Mouse (Mus musculus): Measurements from ENCODE around the gene Orc3.
"Not testable (repeated sequence)": the region's sequence is repeated elsewhere in the genome, so short reads cannot be mapped to it uniquely, and the experiment has no call there.

Gene Orc3

DNA sequence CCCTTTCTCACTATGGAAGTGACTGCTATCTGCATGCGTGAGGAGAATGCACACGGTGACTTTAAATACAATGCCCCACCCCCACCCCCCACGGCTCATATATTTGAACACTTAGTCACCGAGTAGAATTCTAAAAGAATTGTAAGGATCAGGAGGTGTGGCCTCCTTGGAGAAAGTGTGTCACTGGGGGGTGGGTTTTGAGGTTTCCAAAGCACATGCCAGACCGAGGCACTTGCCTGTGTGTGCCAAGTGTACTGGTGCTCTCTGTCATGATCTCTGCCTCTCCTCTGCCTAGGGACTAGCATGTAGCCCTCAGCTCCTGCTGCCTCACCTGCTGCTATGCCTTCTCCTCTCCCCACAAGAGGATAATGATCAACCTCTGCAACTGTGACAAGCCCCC lies 32.3 kb downstream of the Orc3 start:
- CTCF ChIA-PET, result no interaction called here

DNA sequence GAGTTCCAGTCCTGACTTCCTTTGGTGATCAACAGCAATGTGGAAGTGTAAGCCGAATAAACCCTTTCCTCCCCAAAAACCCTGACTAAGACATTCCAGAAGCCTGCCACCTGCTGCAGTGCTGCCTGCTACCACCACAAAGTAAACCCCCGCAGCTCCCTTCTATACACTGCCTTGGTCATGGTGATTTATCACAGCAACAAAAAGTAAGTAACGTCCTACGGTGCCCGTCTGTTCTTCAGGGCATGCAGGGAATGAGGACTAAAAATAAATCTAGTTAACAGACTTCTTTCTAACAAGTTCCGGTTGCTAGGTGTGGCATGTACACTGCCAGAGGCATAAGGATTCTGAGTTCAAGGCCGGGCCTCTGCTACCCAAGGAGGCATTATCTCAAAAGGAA lies 32.8 kb downstream of the Orc3 start:
- CTCF ChIA-PET, result no interaction called here

DNA sequence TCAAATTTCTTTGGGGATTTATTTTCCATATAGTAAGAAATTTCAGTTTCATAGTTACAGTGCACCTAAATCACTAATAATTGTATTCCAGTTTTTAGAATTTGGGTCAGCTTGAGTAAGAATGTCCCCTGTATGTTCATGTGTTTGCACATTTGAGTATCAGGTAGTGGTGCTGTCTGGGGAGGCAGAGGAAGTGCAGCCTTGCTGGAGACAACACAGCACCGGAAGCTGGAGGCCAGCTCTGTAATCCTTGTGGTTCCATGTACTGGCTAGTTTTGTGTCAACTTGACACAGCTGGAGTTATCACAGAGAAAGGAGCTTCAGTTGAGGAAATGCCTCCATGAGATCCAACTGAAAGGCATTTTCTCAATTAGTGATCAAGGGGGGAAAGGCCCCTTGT lies 33.3 kb downstream of the Orc3 start:
- CTCF ChIA-PET, result not testable (repeated sequence)

- CTCF ChIA-PET, result no interaction called here
Observed at GRCm38 (mm10) chr4:34579215-34579614, 35.5 kb downstream of the Orc3 start.

DNA sequence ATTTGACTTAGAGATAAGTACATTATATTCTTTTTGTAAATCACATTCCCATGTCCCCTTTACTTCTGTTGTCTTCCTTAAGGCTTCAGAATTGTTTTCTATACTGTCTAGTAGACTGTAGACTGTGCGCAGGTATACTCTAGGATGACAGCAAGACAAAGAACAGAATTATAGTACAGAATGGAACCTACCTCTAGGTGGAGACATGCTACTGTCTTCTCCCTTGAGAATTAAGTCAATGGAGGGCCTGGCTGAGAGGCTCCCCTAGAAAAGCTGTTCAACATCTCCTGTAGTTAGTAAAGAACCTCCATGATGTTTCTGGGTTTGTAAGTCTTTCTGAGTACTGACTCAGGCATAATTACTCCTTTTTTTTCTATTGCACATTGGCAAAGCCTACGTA lies 37.7 kb downstream of the Orc3 start:
- CTCF ChIA-PET, result no interaction called here

DNA sequence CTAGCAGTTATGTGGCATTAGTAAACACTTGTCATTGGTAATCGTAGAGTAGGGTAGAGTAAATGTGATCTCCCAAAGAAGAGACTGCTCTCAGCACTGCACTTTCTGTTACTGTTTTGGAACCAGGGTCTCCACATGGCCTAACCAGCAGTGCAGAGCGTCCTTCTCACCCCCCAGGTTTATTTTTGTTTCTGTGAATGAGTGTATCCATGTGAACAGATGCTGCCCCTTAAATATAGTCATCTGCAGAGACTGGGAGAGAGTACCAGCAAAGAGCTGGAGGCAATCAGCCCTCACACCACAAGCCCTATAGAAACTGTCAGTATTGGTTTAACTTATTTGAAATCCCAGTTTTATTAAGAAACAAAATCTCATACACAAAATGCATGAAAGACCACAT lies 41.9 kb downstream of the Orc3 start:
- CTCF ChIA-PET, result no interaction called here

GRCm38 (mm10) chr4:34566226-34566625 lies 48.5 kb downstream of the Orc3 start:
- CTCF ChIA-PET, result no interaction called here

DNA sequence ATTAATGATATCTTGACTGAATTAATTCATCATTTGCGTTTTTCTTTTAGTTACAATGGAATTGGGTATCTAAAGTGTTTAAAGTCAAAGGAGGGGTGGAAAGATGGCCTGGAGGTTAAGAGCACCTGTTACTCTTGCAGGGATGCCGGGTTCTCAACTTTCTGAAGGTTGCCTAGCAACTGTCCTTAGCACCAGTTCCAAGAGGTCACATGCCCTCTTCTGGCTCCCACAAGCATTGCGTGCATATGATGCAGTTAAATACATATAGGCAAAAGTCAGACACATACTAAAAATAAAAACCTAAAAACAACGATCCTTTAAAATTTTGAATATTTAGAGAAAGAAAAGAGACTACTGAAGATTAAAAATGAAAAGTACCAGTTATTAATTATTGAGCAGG lies 53.8 kb downstream of the Orc3 start:
- CTCF ChIA-PET, result interaction anchor here (0.7 kb wide), 1 partner anchor 245 kb away, joined by 5 read pairs; no protein-coding TSS in a partner anchor

GRCm38 (mm10) chr4:34556183-34556582 lies 58.6 kb downstream of the Orc3 start:
- CTCF ChIA-PET, result interaction anchor here (0.6 kb wide), 1 partner anchor 586 kb away, joined by 3 read pairs; no protein-coding TSS in a partner anchor

- CTCF ChIA-PET, result interaction anchor here (0.6 kb wide), 1 partner anchor 22 kb away, joined by 3 read pairs; no protein-coding TSS in a partner anchor
Observed at GRCm38 (mm10) chr4:34555604-34556003, 59.1 kb downstream of the Orc3 start.

DNA sequence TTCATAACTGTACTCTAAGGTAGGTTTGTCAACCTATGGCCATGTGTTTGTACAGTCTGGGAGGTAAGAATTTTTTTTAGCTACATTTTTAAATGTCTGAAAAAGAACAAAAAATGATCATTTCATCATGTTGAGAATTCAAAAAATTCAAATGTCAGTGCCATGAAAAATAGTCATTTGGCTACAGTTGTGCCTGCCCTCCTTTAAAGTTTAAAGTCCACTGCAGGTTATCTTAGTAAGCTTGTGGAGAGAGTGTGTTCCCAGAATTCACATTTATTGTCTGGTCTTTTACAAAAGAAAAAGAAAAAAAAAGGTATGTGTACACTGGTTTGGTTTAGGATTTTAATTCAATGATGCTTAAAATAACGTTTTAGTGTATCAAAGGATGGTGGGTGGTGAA lies 60.1 kb downstream of the Orc3 start:
- CTCF ChIA-PET, result no interaction called here

GRCm38 (mm10) chr4:34551966-34552365 lies 62.8 kb downstream of the Orc3 start:
- CTCF ChIA-PET, result no interaction called here

GRCm38 (mm10) chr4:34551098-34551809 lies 63.5 kb downstream of the Orc3 start:
- CTCF ChIA-PET, result no interaction called here

DNA sequence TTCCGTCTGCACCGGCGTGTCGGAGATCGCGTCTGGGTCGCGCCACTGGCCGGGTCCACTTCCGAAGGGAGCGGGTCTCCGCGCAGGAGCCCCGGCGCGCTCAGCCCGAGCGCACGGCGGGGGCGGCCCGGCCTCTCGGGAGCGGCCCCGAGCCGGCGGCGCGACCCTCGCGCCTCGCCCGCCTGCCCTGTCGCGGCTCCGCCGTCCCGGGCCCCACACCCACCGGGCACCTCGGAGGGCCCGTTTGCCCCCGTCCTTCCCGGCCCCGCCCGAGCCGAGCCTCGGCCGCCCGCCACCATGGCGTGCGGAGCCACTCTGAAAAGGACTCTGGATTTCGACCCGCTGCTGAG lies 64.0 kb downstream of the Orc3 start, which contains the start of gene Akirin2:
Akirin2 (plus strand) TSS at position 190 of the 350 bp plus-strand sequence.
- CTCF ChIA-PET, result no interaction called here

DNA sequence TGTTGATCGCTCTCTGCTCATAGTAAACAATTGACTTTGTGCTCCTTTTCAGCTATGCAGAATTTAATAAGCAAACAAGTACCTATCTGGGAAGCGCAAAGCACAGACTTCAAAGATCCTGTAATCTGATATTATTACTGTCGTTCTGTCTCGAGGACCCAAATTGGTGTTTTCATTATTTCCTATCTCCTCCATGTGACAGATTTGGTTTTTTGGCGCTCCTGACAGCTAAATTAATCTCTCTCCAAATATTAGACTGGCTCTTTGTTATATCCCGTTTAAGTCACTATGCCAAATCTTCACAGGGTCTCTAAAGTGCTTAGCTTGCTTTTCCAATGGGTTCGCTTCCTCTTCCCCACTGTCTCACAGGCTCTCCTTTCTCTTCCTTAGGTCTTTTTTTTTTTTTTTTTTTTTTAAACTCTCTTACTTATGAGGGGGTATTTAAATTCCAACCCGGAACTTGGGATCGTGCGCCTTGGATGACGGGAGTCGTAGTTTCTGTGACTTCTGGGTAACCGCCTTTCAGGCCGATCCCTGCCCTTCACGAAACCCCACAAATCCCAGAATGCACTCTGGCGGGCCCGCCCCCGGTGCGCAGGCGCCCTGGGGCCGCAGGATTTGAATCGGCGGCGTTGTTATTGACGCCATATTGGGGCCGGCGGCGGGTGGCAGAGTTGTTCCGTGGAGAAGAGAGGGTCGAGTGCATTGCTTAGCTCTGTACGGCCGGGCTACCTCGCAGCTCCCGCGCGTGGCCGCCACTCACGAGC lies 64.6 kb downstream of the Orc3 start:
- CTCF ChIA-PET, result interaction anchor here (0.6 to 0.8 kb wide), 2 partner anchors 65 to 424 kb away, joined by 4 to 6 read pairs; partner anchors contain the start of genes Orc3 and Rars2

- CTCF ChIA-PET, result no interaction called here
Observed at GRCm38 (mm10) chr4:34529941-34530340, 84.8 kb downstream of the Orc3 start.

- CTCF ChIA-PET, result no interaction called here
Observed at GRCm38 (mm10) chr4:34529379-34529778, 85.4 kb downstream of the Orc3 start.

DNA sequence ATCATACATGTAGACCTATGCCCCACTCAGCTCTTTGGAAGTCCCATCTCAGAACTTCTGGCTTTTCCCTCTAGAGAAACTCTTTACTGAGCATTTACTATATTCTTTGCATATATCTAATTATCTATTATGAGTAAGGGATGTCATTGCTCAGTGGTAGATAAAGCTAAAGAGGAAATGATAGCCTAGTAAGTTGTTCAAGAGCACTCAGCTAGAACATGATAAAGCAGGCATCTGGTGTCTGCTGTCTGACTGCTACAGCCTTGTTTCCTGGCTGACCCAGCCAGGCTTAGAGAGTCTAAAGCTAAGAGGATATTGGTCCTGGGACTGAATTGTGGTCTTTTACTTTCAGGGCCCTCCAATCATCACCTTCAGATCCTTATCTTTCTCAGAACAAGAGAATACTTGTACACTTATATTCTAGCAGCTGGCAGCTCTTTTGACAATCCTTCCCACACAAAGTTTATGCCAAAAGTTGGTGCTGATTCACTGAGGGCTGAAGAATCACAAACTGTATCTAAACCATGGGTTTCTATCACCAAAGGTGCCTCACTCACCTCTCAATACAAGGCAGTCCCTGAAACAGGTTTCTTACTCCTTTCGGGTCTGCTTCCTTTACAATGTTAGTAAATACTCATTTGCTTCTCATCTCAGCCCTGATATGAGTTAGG lies 86.2 kb downstream of the Orc3 start:
- CTCF ChIA-PET, result no interaction called here

DNA sequence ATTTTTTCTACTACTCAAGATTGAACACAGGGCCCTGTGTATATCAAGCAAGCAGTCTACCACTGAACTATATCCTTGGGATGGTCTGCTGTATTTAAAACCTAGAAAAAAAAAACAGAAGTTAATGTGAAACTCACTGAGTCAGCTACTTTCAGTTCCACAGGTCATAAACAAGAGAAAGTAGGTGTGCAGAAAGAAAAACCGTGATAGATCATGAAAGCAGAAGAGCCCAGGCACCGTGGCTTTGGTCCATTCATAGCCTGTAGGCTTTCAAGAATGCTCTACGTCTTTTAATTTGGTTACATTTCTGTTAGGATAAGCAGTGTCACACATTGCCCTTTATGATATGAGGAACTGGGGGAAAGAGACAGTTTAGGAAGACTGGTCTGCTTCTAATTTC lies 88.0 kb downstream of the Orc3 start:
- CTCF ChIA-PET, result no interaction called here

DNA sequence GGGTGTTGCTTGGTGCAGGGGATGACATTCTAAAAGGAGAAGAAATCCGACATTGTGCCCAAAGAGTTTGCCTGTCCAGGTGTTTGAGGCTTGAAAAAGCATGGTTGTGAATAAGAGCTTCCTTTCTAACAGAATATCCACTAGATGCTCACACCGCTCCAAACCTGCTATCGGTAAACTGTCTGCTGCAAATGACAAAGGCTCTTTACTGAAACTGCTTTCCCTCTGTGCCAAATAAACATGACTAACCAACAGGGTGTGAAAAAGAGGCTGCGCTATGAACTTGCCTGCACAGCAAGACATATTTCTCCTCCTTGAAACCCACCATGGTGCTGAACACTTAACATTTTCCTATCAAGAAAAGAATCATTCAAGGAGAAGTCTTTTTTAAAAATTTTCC lies 91.2 kb downstream of the Orc3 start:
- CTCF ChIA-PET, result no interaction called here

- CTCF ChIA-PET, result no interaction called here
Observed at GRCm38 (mm10) chr4:34522846-34523245, 91.9 kb downstream of the Orc3 start.

All from spleen, embryonic (tissue).